Mouse (Mus musculus): ENCODE data around the gene Clk4. TPM values are rescaled to one million over a fixed set of nuclear protein-coding genes. Genes with fewer than 3 reads are reported as not detected.

Gene Clk4
- total and polyA plus RNA-seq, 3 experiments, result 47.9 to 244 (median 61.0) TPM

GRCm38 (mm10) chr11:51219396-51219980 is 42.0 kb upstream of the Clk4 start:
- Histone ChIP-seq H3K9ac (ENCODE audit: control insufficient read depth, low read depth, low read length, poor library complexity, severe bottlenecking) (no peak overlapping the region), H3K27ac (ENCODE audit: control insufficient read depth, low read depth, low read length) (no peak overlapping the region), H3K4me3 (ENCODE audit: control insufficient read depth in 1 of 2, insufficient read depth in 1 of 2, low read depth in 2 of 2, low read length in 2 of 2) (no peak overlapping the region)

GRCm38 (mm10) chr11:51220308-51220707 is 41.2 kb upstream of the Clk4 start, which contains the start of gene Gm12569:
TSS of gene Gm12569 (plus strand) at chr11:51220473.
- no peak for TF ChIP-seq ZKSCAN1 (IDR thresholded peaks at IDR 0.05; ENCODE audit: low read depth, low read length)
- no peak for TF ChIP-seq JUND (IDR thresholded peaks at IDR 0.05; ENCODE audit: low read depth, low read length)
- no peak for TF ChIP-seq KAT2A (conservative IDR thresholded peaks at IDR 0.05; ENCODE audit: low read depth, low read length)
- TF ChIP-seq ZMIZ1 (IDR thresholded peaks at IDR 0.05; ENCODE audit: low read depth, low read length), result no peak
- no peak for TF ChIP-seq BHLHE40 (IDR thresholded peaks at IDR 0.05; ENCODE audit: borderline replicate concordance, low read depth, low read length)
- TF ChIP-seq UBTF (IDR thresholded peaks at IDR 0.05; ENCODE audit: borderline replicate concordance, insufficient read depth, low read depth, low read length), result no peak
- no peak for TF ChIP-seq MYC (IDR thresholded peaks at IDR 0.05; ENCODE audit: low read depth, low read length)
- TF ChIP-seq ZNF384 (IDR thresholded peaks at IDR 0.05; ENCODE audit: low read depth, low read length), result no peak
- TF ChIP-seq NRF1 (IDR thresholded peaks at IDR 0.05; ENCODE audit: insufficient read depth, low read depth, low read length, poor library complexity, severe bottlenecking), result no peak
- TF ChIP-seq MYB (IDR thresholded peaks at IDR 0.05; ENCODE audit: low read depth, low read length), result no peak
- TF ChIP-seq CTCF (IDR thresholded peaks at IDR 0.05 in 2 of 3, conservative IDR thresholded peaks at IDR 0.05 in 1 of 3; ENCODE audit: control insufficient read depth in 1 of 3, insufficient read depth in 1 of 3, low read depth in 2 of 3, low read length in 3 of 3, poor library complexity in 1 of 3, severe bottlenecking in 1 of 3), result no peak
- TF ChIP-seq MXI1 (IDR thresholded peaks at IDR 0.05; ENCODE audit: low read depth, low read length), result no peak
- no peaks in the 10 kb centered on the region for H3K9me3 ChIP-seq (replicated peaks; ENCODE audit: insufficient read depth, low read length)
- H3K36me3 ChIP-seq (ENCODE audit: control insufficient read depth in 1 of 2, insufficient read depth in 2 of 2, low read length in 2 of 2), result no peaks in the 10 kb centered on the region
- H3K4me1 ChIP-seq (ENCODE audit: control insufficient read depth in 1 of 2, insufficient read depth in 2 of 2, low read length in 2 of 2), result no peaks in the 10 kb centered on the region
- no peak for DNase-seq (ENCODE audit: low read depth, low spot score)
- no peak within 1 kb of the TSS for H3K9ac ChIP-seq (ENCODE audit: control insufficient read depth, low read depth, low read length, poor library complexity, severe bottlenecking)
- H3K27ac ChIP-seq (ENCODE audit: control insufficient read depth, low read depth, low read length), result no peak within 1 kb of the TSS
- no peaks in the 10 kb centered on the region for H3K79me2 ChIP-seq (ENCODE audit: control insufficient read depth, insufficient read depth, low read length, poor library complexity)
- H3K4me3 ChIP-seq (ENCODE audit: control insufficient read depth in 1 of 2, insufficient read depth in 1 of 2, low read depth in 2 of 2, low read length in 2 of 2), result no peak within 1 kb of the TSS
- H3K27me3 ChIP-seq (ENCODE audit: control insufficient read depth in 1 of 2, insufficient read depth in 2 of 2, low read length in 2 of 2), result no peaks in the 10 kb centered on the region

More at GRCm38 (mm10) chr11:51219396-51219980, 42.0 kb upstream of the Clk4 start:
- no peak for TF ChIP-seq ETS1 (IDR thresholded peaks at IDR 0.05; ENCODE audit: low read depth, low read length)
- TF ChIP-seq MEF2A (IDR thresholded peaks at IDR 0.05; ENCODE audit: extremely low read depth, insufficient replicate concordance, low read depth, low read length, poor library complexity, severe bottlenecking), result no peak
- TF ChIP-seq MYC (IDR thresholded peaks at IDR 0.05; ENCODE audit: low read depth, low read length), result no peak
- TF ChIP-seq MXI1 (IDR thresholded peaks at IDR 0.05; ENCODE audit: low read depth, low read length), result no peak
- no peak for TF ChIP-seq ZC3H11A (IDR thresholded peaks at IDR 0.05; ENCODE audit: low read depth, low read length)
- no peak for TF ChIP-seq USF1 (IDR thresholded peaks at IDR 0.05; ENCODE audit: low read depth, low read length)
- TF ChIP-seq SIN3A (IDR thresholded peaks at IDR 0.05; ENCODE audit: low read length), result no peak
- TF ChIP-seq ZKSCAN1 (IDR thresholded peaks at IDR 0.05; ENCODE audit: low read depth, low read length), result no peak
- TF ChIP-seq TBP (IDR thresholded peaks at IDR 0.05; ENCODE audit: low read depth, low read length), result no peak
- TF ChIP-seq MAZ (IDR thresholded peaks at IDR 0.05; ENCODE audit: low read depth, low read length), result no peak
- no peak for TF ChIP-seq POLR2AphosphoS2 (IDR thresholded peaks at IDR 0.05; ENCODE audit: low read length)
- TF ChIP-seq NRF1 (IDR thresholded peaks at IDR 0.05; ENCODE audit: insufficient read depth, low read depth, low read length, poor library complexity, severe bottlenecking), result no peak
- TF ChIP-seq EP300 (IDR thresholded peaks at IDR 0.05; ENCODE audit: low read depth in 1 of 2, low read length in 2 of 2), result no peak
- no peak for TF ChIP-seq CTCF (IDR thresholded peaks at IDR 0.05 in 2 of 3, conservative IDR thresholded peaks at IDR 0.05 in 1 of 3; ENCODE audit: control insufficient read depth in 1 of 3, insufficient read depth in 1 of 3, low read depth in 2 of 3, low read length in 3 of 3, poor library complexity in 1 of 3, severe bottlenecking in 1 of 3)
- no peak for TF ChIP-seq CHD1 (IDR thresholded peaks at IDR 0.05; ENCODE audit: low read depth, low read length)
- no peak for TF ChIP-seq MYB (IDR thresholded peaks at IDR 0.05; ENCODE audit: low read depth, low read length)
- no peak for TF ChIP-seq POLR2A (IDR thresholded peaks at IDR 0.05; ENCODE audit: control insufficient read depth in 1 of 2, insufficient read depth in 1 of 2, low read depth in 1 of 2, low read length in 2 of 2, poor library complexity in 1 of 2)
- no peak for TF ChIP-seq TCF12 (IDR thresholded peaks at IDR 0.05; ENCODE audit: low read depth, low read length)
- H3K79me2 ChIP-seq (ENCODE audit: control insufficient read depth, insufficient read depth, low read length, poor library complexity), result no peaks in the 10 kb centered on the region
- no peaks in the 10 kb centered on the region for H3K4me1 ChIP-seq (ENCODE audit: control insufficient read depth in 1 of 2, insufficient read depth in 2 of 2, low read length in 2 of 2)
- no peaks in the 10 kb centered on the region for H3K27me3 ChIP-seq (ENCODE audit: control insufficient read depth in 1 of 2, insufficient read depth in 2 of 2, low read length in 2 of 2)
- H3K36me3 ChIP-seq (ENCODE audit: control insufficient read depth in 1 of 2, insufficient read depth in 2 of 2, low read length in 2 of 2), result no peaks in the 10 kb centered on the region
- no peaks in the 10 kb centered on the region for H3K9me3 ChIP-seq (replicated peaks; ENCODE audit: insufficient read depth, low read length)
- DNase-seq (ENCODE audit: low read depth, low spot score), result no peak

Data from MEL (cell line).